Mouse (Mus musculus) megakaryocyte-erythroid progenitor cell, adult 5-6 weeks (primary cell): ENCODE measurements around the gene Arfgef3. TPM values are rescaled to one million over a fixed set of nuclear protein-coding genes. Genes with fewer than 3 reads are reported as not detected.

Experiments used
- ATAC-seq: replicated peaks from 2 replicates; pipeline ENCODE4 v1.8.0; 2016; ENCODE audit warnings: mild to moderate bottlenecking, inconsistent platforms; ENCODE audit not compliant: severe bottlenecking, poor library complexity, low FRiP score, low TSS enrichment
- total RNA-seq, 2 experiments: library from RNA; stranded (forward) in 1 of 2; stranded (reverse) in 1 of 2; fragments of 200-1000, 215-1000 nt in 1 of 2; fragments of >200 nt in 1 of 2; fragmentation: Nextera tagmentation in 1 of 2; gene quantifications; 2 replicates each; pipeline ENCODE4 v1.2.3; 2014 to 2017

Gene Arfgef3
- total RNA-seq, 2 experiments from 2014 or later, result 0.14 TPM; not detected in 1

GRCm38 (mm10) chr10:18696461-18696860, 47.3 kb downstream of the Arfgef3 start:
- no peak for ATAC-seq

GRCm38 (mm10) chr10:18688234-18688633, 55.5 kb downstream of the Arfgef3 start:
- no peak for ATAC-seq

- ATAC-seq, result no peak
Measured at GRCm38 (mm10) chr10:18681385-18681954, 62.3 kb downstream of the Arfgef3 start.

DNA sequence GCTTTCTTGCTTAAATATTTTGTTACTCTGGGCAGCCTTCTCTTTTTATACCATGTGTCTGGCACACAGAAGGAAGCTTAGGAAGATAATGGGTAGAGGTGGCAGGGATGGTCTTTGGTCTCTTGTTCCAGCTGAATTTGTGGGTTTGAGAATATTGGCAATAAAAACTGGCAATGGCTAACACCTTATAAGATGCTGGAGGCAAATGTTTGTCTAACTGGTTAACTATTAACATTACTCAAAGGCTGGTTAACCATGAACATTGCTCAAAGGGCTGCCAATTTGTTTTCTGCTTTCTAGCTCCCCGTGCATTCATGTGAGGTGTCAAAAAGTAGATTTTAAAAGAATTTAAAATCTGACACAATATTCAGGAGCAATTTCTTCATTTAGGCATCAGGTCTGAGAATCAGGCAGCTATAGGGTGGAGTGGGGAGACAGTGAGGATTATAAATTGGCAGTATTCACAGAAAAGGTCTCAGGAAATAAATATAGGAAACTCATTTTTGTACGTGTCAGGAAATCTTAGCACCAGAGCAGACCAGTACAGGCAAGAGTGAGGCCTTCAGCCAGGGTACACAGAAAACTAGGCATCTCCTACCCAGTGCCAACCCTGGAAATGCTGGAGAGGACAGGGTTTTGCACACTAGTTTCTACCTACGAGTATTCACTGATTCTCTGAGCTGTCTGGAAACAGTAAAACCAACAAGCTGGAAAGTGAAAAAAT, 62.9 kb downstream of the Arfgef3 start:
- no peak for ATAC-seq

GRCm38 (mm10) chr10:18678836-18679235, 64.9 kb downstream of the Arfgef3 start:
- no peak for ATAC-seq

DNA sequence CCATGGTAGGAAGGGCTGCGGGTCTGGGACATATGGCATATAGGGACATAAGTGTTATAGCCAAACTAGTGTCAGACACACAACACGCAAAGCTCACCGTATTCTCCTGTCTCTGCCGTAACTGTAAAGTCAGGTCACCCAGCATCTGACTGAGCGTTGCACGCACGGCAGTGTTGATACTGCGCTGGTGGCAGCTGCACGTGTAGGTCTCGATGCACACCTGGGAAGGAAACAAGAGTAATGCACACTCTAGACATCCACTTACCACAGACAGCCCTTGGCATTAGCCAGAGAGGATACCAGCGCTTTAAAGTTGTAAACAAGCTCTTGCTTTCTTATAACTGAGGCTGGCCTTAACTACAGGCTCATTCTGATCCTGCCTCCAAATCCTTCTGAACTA, 79.0 kb downstream of the Arfgef3 start:
- ATAC-seq, result no peak

DNA sequence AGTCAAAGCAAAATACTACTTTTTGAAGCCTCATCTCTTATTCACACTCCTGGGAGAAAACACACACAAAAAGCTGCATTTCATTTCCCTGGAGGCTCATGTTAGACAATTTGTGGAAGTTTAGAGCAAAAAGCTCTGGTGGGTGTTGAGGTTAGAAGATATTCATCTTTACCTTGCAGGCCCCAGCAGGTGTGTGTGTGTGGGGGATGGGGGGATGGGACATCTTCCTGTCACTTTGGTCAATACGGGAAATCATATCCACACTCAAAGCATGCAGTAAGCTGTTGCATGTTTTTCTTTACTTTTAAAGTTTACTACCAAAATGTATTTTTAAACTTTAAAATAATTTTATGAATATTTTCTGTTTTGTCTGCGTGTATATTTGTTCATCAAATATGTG, 79.7 kb downstream of the Arfgef3 start:
- ATAC-seq, result no peak

GRCm38 (mm10) chr10:18661606-18662220, 82.0 kb downstream of the Arfgef3 start:
- ATAC-seq, result no peak

DNA sequence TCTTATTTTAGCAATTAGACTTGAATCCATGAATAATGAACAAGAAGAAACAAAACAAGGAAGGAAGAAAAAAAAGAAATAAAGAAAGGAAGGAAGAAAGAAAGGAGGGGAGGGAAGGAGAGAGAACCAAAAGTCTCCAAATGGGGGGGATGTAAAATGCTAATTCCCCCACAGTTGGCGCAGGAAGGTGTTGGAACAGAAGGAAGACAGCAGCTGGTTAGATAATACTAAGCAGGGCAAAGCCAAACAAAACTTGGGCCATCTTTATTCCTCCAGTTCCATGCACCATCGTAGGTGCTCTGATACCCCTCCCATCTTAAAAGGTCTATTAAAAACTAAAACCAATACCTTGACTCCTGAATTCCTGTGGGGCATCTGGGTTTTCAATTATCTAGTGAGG, 82.8 kb downstream of the Arfgef3 start:
- ATAC-seq, result no peak

DNA sequence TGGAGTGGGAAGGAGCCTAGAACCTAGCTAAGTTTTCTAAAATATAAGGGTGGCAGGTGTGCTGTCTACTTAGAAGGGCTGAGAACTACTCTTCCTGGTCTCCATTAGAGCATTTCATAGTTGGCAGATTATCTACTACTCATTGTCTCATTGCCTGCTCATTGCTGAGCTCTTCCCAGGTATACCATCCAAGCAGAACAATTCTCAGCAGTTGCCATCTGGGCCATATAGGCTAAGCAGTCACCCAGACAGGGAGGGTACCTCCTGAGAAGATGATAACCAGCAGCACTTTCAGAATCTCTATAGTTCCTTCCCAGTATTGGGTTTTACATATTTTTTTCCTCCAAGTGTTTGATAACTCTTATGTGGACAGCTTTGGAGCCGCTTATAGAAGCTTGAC, 86.2 kb downstream of the Arfgef3 start:
- ATAC-seq, result no peak

GRCm38 (mm10) chr10:18647069-18647468, 96.7 kb downstream of the Arfgef3 start:
- no peak for ATAC-seq

- no peak for ATAC-seq
Measured at GRCm38 (mm10) chr10:18646035-18646434, 97.7 kb downstream of the Arfgef3 start.

DNA sequence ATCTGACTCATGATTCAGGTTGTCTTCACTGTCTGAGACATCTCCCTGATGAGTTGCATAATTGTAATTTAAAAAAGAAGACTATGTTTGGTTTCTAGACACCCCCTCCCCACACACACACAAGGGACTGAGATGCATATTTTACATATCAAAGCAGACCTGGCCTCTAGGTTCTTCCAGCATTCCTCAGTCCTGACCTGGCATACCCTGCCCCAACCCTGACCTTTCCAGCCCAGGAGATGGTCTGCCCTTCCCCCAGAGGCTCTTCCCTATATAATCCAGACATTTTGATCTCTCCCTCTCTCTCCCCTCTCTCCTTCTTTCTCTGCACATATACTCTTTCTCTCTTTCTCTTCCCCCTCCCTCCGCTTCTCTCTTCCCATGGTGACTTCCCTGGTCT, 99.4 kb downstream of the Arfgef3 start:
- ATAC-seq, result no peak

GRCm38 (mm10) chr10:18643506-18643905, 100.2 kb downstream of the Arfgef3 start:
- no peak for ATAC-seq

GRCm38 (mm10) chr10:18642854-18643253, 100.9 kb downstream of the Arfgef3 start:
- ATAC-seq, result no peak

- no peak for ATAC-seq
Measured at GRCm38 (mm10) chr10:18640596-18640995, 103.2 kb downstream of the Arfgef3 start.

- ATAC-seq, result no peak
Measured at GRCm38 (mm10) chr10:18635450-18635849, 108.3 kb downstream of the Arfgef3 start.

DNA sequence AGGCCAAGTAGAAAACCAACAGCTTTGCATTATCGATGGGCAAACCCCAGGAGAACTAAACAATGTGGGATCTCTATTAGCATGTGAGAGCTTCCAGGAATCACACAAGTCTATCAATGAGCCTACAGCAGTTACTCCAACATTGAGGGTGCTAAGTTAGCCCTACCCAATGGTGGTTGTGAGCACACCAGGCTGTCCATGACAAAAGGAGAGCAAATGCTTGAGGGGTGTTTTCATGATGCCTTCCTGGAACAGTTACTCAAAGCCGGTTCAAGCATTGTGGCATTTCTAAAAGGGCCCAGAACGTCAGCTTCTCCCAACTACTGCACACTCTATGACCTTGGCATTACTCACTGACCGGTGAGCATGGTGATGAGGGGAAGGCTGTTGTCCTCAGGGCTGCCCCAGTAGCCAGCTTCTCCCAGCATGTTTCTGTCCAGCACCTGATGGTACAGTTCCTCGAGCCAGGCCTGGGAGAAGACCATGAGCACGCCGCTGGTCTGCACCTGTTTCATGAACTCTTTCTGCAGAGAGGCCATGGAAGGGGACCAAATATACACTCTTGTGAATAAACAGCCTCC, 109.3 kb downstream of the Arfgef3 start:
- no peak for ATAC-seq

GRCm38 (mm10) chr10:18630498-18630897, 113.3 kb downstream of the Arfgef3 start:
- no peak for ATAC-seq

GRCm38 (mm10) chr10:18627530-18627929, 116.2 kb downstream of the Arfgef3 start:
- no peak for ATAC-seq

GRCm38 (mm10) chr10:18612796-18613195, 131.0 kb downstream of the Arfgef3 start:
- ATAC-seq, result no peak
